Comparison of ENCODE assay signal across 10 mouse cellular contexts in genomic region chr10:91060742-91061141, GRCm38 (mm10). TPM values are rescaled to one million over a fixed set of nuclear protein-coding genes. Genes with fewer than 3 reads are reported as not detected.
DNase-seq lines count a peak whose midpoint lies in the region; ATAC-seq and TF ChIP-seq lines count a peak whose summit lies in the region.
"Had no signal": no experiment of that assay in that cellular context is flagged by ENCODE, and none has a peak within 500 bp of the region (broad histone marks: within the 10 kb centered on the region; RNA-seq: fewer than 3 reads in every experiment).

No protein-coding gene starts in this region.

- no peak overlapping the region for H3K9ac ChIP-seq in kidney, postnatal 0 days (ENCODE audit: low read depth, low read length)
- no peak overlapping the region for H3K9ac ChIP-seq in ES-E14 (ENCODE audit: insufficient read depth, low read depth, low read length, poor library complexity, severe bottlenecking)

- H3K27ac ChIP-seq in kidney, postnatal 0 days: no peak overlapping the region
- H3K27ac ChIP-seq in ES-E14 (ENCODE audit: insufficient read depth, low read depth, low read length, poor library complexity, severe bottlenecking): no peak overlapping the region

- 34% methylated on average over 5 of the region's 5 CpGs for WGBS in kidney, postnatal 0 days

- no peaks in the 10 kb centered on the region for H3K4me1 ChIP-seq in kidney, postnatal 0 days (replicated peaks; ENCODE audit: insufficient read depth, low read length)
- peaks cover 0 to 3% of the 10 kb centered on the region in 2 experiments; a peak in 1 of 4 replicates for H3K4me1 ChIP-seq in ES-E14 (ENCODE audit: control insufficient read depth in 2 of 2, insufficient read depth in 2 of 2, low read length in 2 of 2, poor library complexity in 1 of 2)

- no peak overlapping the region for H3K4me2 ChIP-seq in kidney, postnatal 0 days (ENCODE audit: low read length)

- peak; percentile 66 for DNase-seq in kidney, postnatal 0 days (ENCODE audit: low spot score)
- no peak for DNase-seq in kidney, postnatal 25 days
- DNase-seq in ES-E14 (ENCODE audit: low read depth, low spot score): no peak
- no peak for DNase-seq in urinary bladder, adult 18-20 months (ENCODE audit: low spot score in 2 of 2)
- no peak for DNase-seq in left cerebral cortex, postnatal 14 days (ENCODE audit: low spot score in 2 of 2)
- no peak for DNase-seq in gastrocnemius, postnatal 10 days
- DNase-seq: kidney, adult 18-20 months had no signal

- H3K36me3 ChIP-seq in kidney, postnatal 0 days (ENCODE audit: insufficient read depth, low read length): peaks cover 8% of the 10 kb centered on the region; the same call in 1 of the 2 replicates
- peaks cover 6% of the 10 kb centered on the region for H3K36me3 ChIP-seq in ES-E14 (ENCODE audit: control insufficient read depth, insufficient read depth, low read length, poor library complexity, severe bottlenecking)

- in situ Hi-C loops in ES-E14 (cut with MboI; ENCODE audit: low sequenced_read_pairs in 2 of 2, unreplicated experiment in 2 of 2): no loop called here

- no peak overlapping the region for H3K4me3 ChIP-seq in kidney, postnatal 0 days (replicated peaks; ENCODE audit: low read depth, low read length)
- H3K4me3 ChIP-seq in ES-E14 (ENCODE audit: insufficient read depth in 1 of 2, low read depth in 1 of 2, low read length in 2 of 2, poor library complexity in 1 of 2, severe bottlenecking in 1 of 2): no peak overlapping the region
- H3K4me3 ChIP-seq: myocyte had no signal

- intact Hi-C loops in left cerebral cortex, postnatal 14 days (cut with DNase I): loop anchor here (5.0 kb wide), 1 partner anchor 77 kb away; no protein-coding TSS in a partner anchor

- no peaks in the 10 kb centered on the region for H3K9me3 ChIP-seq in kidney, postnatal 0 days (replicated peaks; ENCODE audit: low read length)
- no peaks in the 10 kb centered on the region for H3K9me3 ChIP-seq in ES-E14 (ENCODE audit: control insufficient read depth, insufficient read depth, low read depth, low read length)

- H3K27me3 ChIP-seq in kidney, postnatal 0 days (ENCODE audit: insufficient read depth, low read length): no peaks in the 10 kb centered on the region

- 0 out of 2 replicates have a peak, but pooled peaks have one; percentile 10 for ATAC-seq in kidney, postnatal 0 days (replicated peaks; ENCODE audit: low FRiP score, low read depth)
- peak; percentile 89 for ATAC-seq in common myeloid progenitor, adult 5-6 weeks (replicated peaks; ENCODE audit: low read depth, poor library complexity, severe bottlenecking)
- ATAC-seq in megakaryocyte-erythroid progenitor cell, adult 5-6 weeks (replicated peaks; ENCODE audit: low FRiP score, low TSS enrichment, poor library complexity, severe bottlenecking): peak; percentile 91

- TF ChIP-seq CTCF in kidney, postnatal 0 days (IDR thresholded peaks at IDR 0.05; ENCODE audit: low read depth): peak; percentile 67

TF ChIP-seq in ES-E14, 5 proteins besides CTCF, POLR2A, EP300 and RAD21:
- TF ChIP-seq ZNF384 (IDR thresholded peaks at IDR 0.05; ENCODE audit: low read depth, low read length) (no peak), MAFK (IDR thresholded peaks at IDR 0.05; ENCODE audit: insufficient read depth, low read depth, low read length) (0 out of 2 replicates have a peak, but pooled peaks have one; percentile 46)

RNA-seq across cellular contexts. Expression of gene Apaf1, which starts 21.8 kb away (rescaled TPM):
- polyA plus RNA-seq in kidney, postnatal 0 days (2015; fragmentation: Nextera tagmentation; extraction: Ambion mirVana): 14.1 and 16.6 TPM in 2 replicates
- 21.7 and 25.7 TPM in 2 replicates for total RNA-seq in ES-E14 (2012; rRNA removed)
- 23.1 and 39.6 TPM in 2 replicates for total RNA-seq in common myeloid progenitor, adult 5-6 weeks (2017)
- total RNA-seq in megakaryocyte-erythroid progenitor cell, adult 5-6 weeks (2014; fragmentation: Nextera tagmentation): 37.1 and 44.9 TPM in 2 replicates
- 20.9 and 24.3 TPM in 2 replicates for total RNA-seq in megakaryocyte-erythroid progenitor cell, adult 5-6 weeks (2017)
- 10 to 100 TPM; 15.8 to 16.1 TPM for total RNA-seq in left cerebral cortex, postnatal 14 days (2021)
- 10 to 100 TPM in 1 of 2 experiments, 1 to 10 TPM in 1; 6.7 to 10.0 TPM for total RNA-seq in gastrocnemius, postnatal 10 days (2021)

RNA-seq across cellular contexts. Expression of gene Ikbip, which starts 22.0 kb away (rescaled TPM):
- 48.1 and 50.3 TPM in 2 replicates for polyA plus RNA-seq in kidney, postnatal 0 days (2015; fragmentation: Nextera tagmentation; extraction: Ambion mirVana)
- 28.1 and 32.7 TPM in 2 replicates for total RNA-seq in ES-E14 (2012; rRNA removed)
- total RNA-seq in common myeloid progenitor, adult 5-6 weeks (2017): 19.0 and 25.9 TPM in 2 replicates
- 11.6 and 16.3 TPM in 2 replicates for total RNA-seq in megakaryocyte-erythroid progenitor cell, adult 5-6 weeks (2014; fragmentation: Nextera tagmentation)
- 17.2 and 38.2 TPM in 2 replicates for total RNA-seq in megakaryocyte-erythroid progenitor cell, adult 5-6 weeks (2017)
- total RNA-seq in left cerebral cortex, postnatal 14 days (2021): 10 to 100 TPM; 10.1 to 12.2 TPM
- total RNA-seq in gastrocnemius, postnatal 10 days (2021): 10 to 100 TPM; 25.2 to 32.3 TPM

Comparison
In these comparisons a context has a peak if more than half of its experiments do, and no peak if none do; other contexts are left out.
1. ATAC-seq: peak in every context shown above with its lines; median percentile 91 in megakaryocyte-erythroid progenitor cell, adult 5-6 weeks; 89 in common myeloid progenitor, adult 5-6 weeks; 10 in kidney, postnatal 0 days.